Mouse (Mus musculus): ENCODE measurements around the gene Kcnj10. TPM values are rescaled to one million over a fixed set of nuclear protein-coding genes. Genes with fewer than 3 reads are reported as not detected.

Gene Kcnj10
- polyA plus RNA-seq, 1 experiment = 7.3 TPM

- H3K4me3 ChIP-seq (ENCODE audit: extremely low read depth, insufficient read depth, insufficient read length) = no peak overlapping the region
- H3K36me3 ChIP-seq (ENCODE audit: control insufficient read depth, insufficient read depth, low read length) = peaks cover 17% of the 10 kb centered on the region
- DNase-seq (ENCODE audit: low read depth in 1 of 2, low spot score in 2 of 2) = no peak
- peaks cover 5% of the 10 kb centered on the region; the same call in 1 of the 2 replicates for H3K4me1 ChIP-seq (ENCODE audit: control insufficient read depth, insufficient read depth, insufficient read length)
- TF ChIP-seq POLR2A (IDR thresholded peaks at IDR 0.05; ENCODE audit: low read depth, low read length) (no peak), CTCF (IDR thresholded peaks at IDR 0.05; ENCODE audit: extremely low read depth, insufficient read depth, insufficient read length, insufficient replicate concordance) (no peak)
- no peak overlapping the region for H3K27ac ChIP-seq (ENCODE audit: insufficient read depth, low read length)
- no peaks in the 10 kb centered on the region for H3K27me3 ChIP-seq (ENCODE audit: control insufficient read depth, insufficient read depth, low read length)
- 96% methylated on average over 18 of the region's 18 CpGs for WGBS
These were observed 23.6 kb upstream of the Kcnj10 start for GRCm38 (mm10) chr1:172317431-172317830.

GRCm38 (mm10) chr1:172317946-172318345, 23.1 kb upstream of the Kcnj10 start:
- peaks cover 3% of the 10 kb centered on the region; the same call in 1 of the 2 replicates for H3K4me1 ChIP-seq (ENCODE audit: control insufficient read depth, insufficient read depth, insufficient read length)
- no peaks in the 10 kb centered on the region for H3K27me3 ChIP-seq (ENCODE audit: control insufficient read depth, insufficient read depth, low read length)
- TF ChIP-seq POLR2A (IDR thresholded peaks at IDR 0.05; ENCODE audit: low read depth, low read length) (no peak), CTCF (IDR thresholded peaks at IDR 0.05; ENCODE audit: extremely low read depth, insufficient read depth, insufficient read length, insufficient replicate concordance) (no peak)
- peaks cover 17% of the 10 kb centered on the region for H3K36me3 ChIP-seq (ENCODE audit: control insufficient read depth, insufficient read depth, low read length)
- H3K4me3 ChIP-seq (ENCODE audit: extremely low read depth, insufficient read depth, insufficient read length) = no peak overlapping the region
- no peak overlapping the region for H3K27ac ChIP-seq (ENCODE audit: insufficient read depth, low read length)
- DNase-seq (ENCODE audit: low read depth in 1 of 2, low spot score in 2 of 2) = no peak
- WGBS = 98% methylated on average over 15 of the region's 15 CpGs

DNA sequence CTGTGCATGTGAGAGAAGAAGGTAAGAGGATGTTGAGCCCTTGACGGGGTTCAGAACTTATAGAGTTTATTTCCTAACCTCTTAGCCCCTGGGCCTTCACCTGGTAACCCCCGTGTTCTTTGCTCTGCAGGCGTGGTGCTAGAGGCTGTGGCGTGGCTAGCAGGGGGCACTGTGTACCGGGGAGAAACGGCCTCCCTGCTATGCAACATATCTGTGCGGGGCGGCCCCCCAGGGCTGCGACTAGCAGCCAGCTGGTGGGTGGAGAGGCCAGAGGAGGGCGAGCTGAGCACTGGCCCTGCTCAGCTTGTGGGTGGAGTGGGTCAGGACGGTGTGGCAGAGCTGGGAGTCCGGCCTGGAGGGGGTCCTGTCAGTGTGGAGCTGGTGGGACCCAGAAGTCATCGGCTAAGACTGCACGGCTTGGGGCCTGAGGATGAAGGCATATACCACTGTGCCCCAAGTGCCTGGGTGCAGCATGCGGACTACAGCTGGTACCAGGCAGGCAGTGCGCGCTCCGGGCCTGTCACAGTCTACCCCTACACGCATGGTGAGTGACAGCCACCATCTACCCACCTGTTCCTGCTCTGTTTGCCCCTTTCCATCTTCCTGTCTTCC, 22.5 kb upstream of the Kcnj10 start:
- TF ChIP-seq POLR2A (IDR thresholded peaks at IDR 0.05; ENCODE audit: low read depth, low read length) (no peak), CTCF (IDR thresholded peaks at IDR 0.05; ENCODE audit: extremely low read depth, insufficient read depth, insufficient read length, insufficient replicate concordance) (no peak)
- H3K4me1 ChIP-seq (ENCODE audit: control insufficient read depth, insufficient read depth, insufficient read length) = no peaks in the 10 kb centered on the region
- no peak overlapping the region for H3K4me3 ChIP-seq (ENCODE audit: extremely low read depth, insufficient read depth, insufficient read length)
- DNase-seq (ENCODE audit: low read depth in 1 of 2, low spot score in 2 of 2) = no peak
- H3K27me3 ChIP-seq (ENCODE audit: control insufficient read depth, insufficient read depth, low read length) = no peaks in the 10 kb centered on the region
- WGBS = 94% methylated on average over 19 of the region's 19 CpGs
- peaks cover 17% of the 10 kb centered on the region for H3K36me3 ChIP-seq (ENCODE audit: control insufficient read depth, insufficient read depth, low read length)
- H3K27ac ChIP-seq (ENCODE audit: insufficient read depth, low read length) = no peak overlapping the region

DNA sequence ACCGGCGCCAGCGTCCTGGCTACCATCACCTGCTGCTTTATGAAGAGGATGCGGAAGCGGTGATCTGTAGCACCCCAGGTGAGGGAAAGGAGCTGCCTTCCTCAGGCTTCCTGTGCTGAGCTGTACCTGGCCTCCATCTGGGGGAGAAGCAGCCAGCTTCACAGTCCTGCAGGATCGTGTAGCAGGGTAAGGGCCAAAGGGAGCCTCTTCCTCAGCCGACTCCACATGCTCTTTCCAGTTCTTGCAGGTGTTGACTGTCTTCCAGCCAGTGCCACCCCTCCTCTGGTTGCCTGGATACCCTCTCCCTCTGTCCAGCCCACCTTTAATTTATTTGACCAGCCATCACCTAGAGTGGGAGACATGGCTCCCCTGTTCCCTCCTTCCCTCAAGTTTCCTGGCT, 21.7 kb upstream of the Kcnj10 start:
- TF ChIP-seq CTCF (IDR thresholded peaks at IDR 0.05; ENCODE audit: extremely low read depth, insufficient read depth, insufficient read length, insufficient replicate concordance) = no peak
- TF ChIP-seq POLR2A (IDR thresholded peaks at IDR 0.05; ENCODE audit: low read depth, low read length) = no peak
- 95% methylated on average over 7 of the region's 7 CpGs for WGBS
- H3K4me3 ChIP-seq (ENCODE audit: extremely low read depth, insufficient read depth, insufficient read length) = no peak overlapping the region
- H3K36me3 ChIP-seq (ENCODE audit: control insufficient read depth, insufficient read depth, low read length) = peaks cover 17% of the 10 kb centered on the region
- H3K27me3 ChIP-seq (ENCODE audit: control insufficient read depth, insufficient read depth, low read length) = no peaks in the 10 kb centered on the region
- no peak for DNase-seq (ENCODE audit: low read depth in 1 of 2, low spot score in 2 of 2)
- no peaks in the 10 kb centered on the region for H3K4me1 ChIP-seq (ENCODE audit: control insufficient read depth, insufficient read depth, insufficient read length)
- H3K27ac ChIP-seq (ENCODE audit: insufficient read depth, low read length) = no peak overlapping the region

- DNase-seq (ENCODE audit: low read depth in 1 of 2, low spot score in 2 of 2) = no peak
- H3K4me1 ChIP-seq (ENCODE audit: control insufficient read depth, insufficient read depth, insufficient read length) = no peaks in the 10 kb centered on the region
- 79% methylated on average over 5 of the region's 5 CpGs for WGBS
- no peak overlapping the region for H3K27ac ChIP-seq (ENCODE audit: insufficient read depth, low read length)
- H3K27me3 ChIP-seq (ENCODE audit: control insufficient read depth, insufficient read depth, low read length) = no peaks in the 10 kb centered on the region
- H3K4me3 ChIP-seq (ENCODE audit: extremely low read depth, insufficient read depth, insufficient read length) = no peak overlapping the region
- TF ChIP-seq POLR2A (IDR thresholded peaks at IDR 0.05; ENCODE audit: low read depth, low read length) (no peak), CTCF (IDR thresholded peaks at IDR 0.05; ENCODE audit: extremely low read depth, insufficient read depth, insufficient read length, insufficient replicate concordance) (no peak)
- peaks cover 17% of the 10 kb centered on the region for H3K36me3 ChIP-seq (ENCODE audit: control insufficient read depth, insufficient read depth, low read length)
These were observed 21.0 kb upstream of the Kcnj10 start for GRCm38 (mm10) chr1:172319921-172320411.

GRCm38 (mm10) chr1:172322725-172323124, 18.3 kb upstream of the Kcnj10 start:
- no peak overlapping the region for H3K4me3 ChIP-seq (ENCODE audit: extremely low read depth, insufficient read depth, insufficient read length)
- H3K4me1 ChIP-seq (ENCODE audit: control insufficient read depth, insufficient read depth, insufficient read length) = peaks cover 5% of the 10 kb centered on the region; the same call in 1 of the 2 replicates
- H3K27ac ChIP-seq (ENCODE audit: insufficient read depth, low read length) = no peak overlapping the region
- no peak for DNase-seq (ENCODE audit: low read depth in 1 of 2, low spot score in 2 of 2)
- WGBS = 85% methylated on average over 13 of the region's 13 CpGs
- H3K27me3 ChIP-seq (ENCODE audit: control insufficient read depth, insufficient read depth, low read length) = peaks cover 3% of the 10 kb centered on the region; the same call in 1 of the 2 replicates
- no peak for TF ChIP-seq POLR2A (IDR thresholded peaks at IDR 0.05; ENCODE audit: low read depth, low read length)
- H3K36me3 ChIP-seq (ENCODE audit: control insufficient read depth, insufficient read depth, low read length) = peaks cover 14% of the 10 kb centered on the region

DNA sequence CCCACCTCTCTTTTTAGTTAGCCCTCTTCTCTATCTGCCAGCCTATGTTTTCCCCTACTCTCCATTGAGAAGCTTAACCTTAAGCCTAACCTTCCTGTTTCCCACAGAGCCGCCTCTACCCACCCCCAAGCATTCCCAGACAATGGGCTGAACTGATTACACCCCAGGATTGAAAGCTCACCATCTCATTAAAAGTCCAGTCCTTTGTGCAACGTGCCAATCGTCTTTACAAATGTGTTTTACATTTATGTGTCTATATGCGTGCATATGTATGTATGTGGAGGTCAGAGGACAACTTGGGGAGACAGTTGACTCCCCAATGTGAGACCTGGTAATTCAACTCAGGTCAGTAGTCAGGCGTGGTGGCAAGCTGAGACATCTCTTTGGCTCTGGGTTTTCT, 17.7 kb upstream of the Kcnj10 start:
- H3K4me1 ChIP-seq (ENCODE audit: control insufficient read depth, insufficient read depth, insufficient read length) = peaks cover 5% of the 10 kb centered on the region; the same call in 1 of the 2 replicates
- H3K4me3 ChIP-seq (ENCODE audit: extremely low read depth, insufficient read depth, insufficient read length) = no peak overlapping the region
- no peak for TF ChIP-seq CTCF (IDR thresholded peaks at IDR 0.05; ENCODE audit: extremely low read depth, insufficient read depth, insufficient read length, insufficient replicate concordance)
- TF ChIP-seq POLR2A (IDR thresholded peaks at IDR 0.05; ENCODE audit: low read depth, low read length) = no peak
- 78% methylated on average over 5 of the region's 5 CpGs for WGBS
- H3K36me3 ChIP-seq (ENCODE audit: control insufficient read depth, insufficient read depth, low read length) = peaks cover 9% of the 10 kb centered on the region
- H3K27me3 ChIP-seq (ENCODE audit: control insufficient read depth, insufficient read depth, low read length) = peaks cover 3% of the 10 kb centered on the region; the same call in 1 of the 2 replicates
- no peak overlapping the region for H3K27ac ChIP-seq (ENCODE audit: insufficient read depth, low read length)
- no peak for DNase-seq (ENCODE audit: low read depth in 1 of 2, low spot score in 2 of 2)

Data from spleen, adult 2 months (tissue).